In genomic region chr6:91237273-91237672, GRCm38 (mm10) we compare ENCODE assay signal across 26 mouse cellular contexts. TPM values are rescaled to one million over a fixed set of nuclear protein-coding genes. Genes with fewer than 3 reads are reported as not detected.
DNase-seq lines count a peak whose midpoint lies in the region; ATAC-seq lines count a peak whose summit lies in the region.
"Had no signal": no experiment of that assay in that cellular context is flagged by ENCODE, and none has a peak within 500 bp of the region (broad histone marks: within the 10 kb centered on the region; RNA-seq: fewer than 3 reads in every experiment).

No protein-coding gene starts in this region.

- intact Hi-C loops in left cerebral cortex, postnatal 10 days (cut with DNase I), result no loop called here

- no peaks in the 10 kb centered on the region for H3K36me3 ChIP-seq in hindbrain, embryonic 10.5 days
- H3K36me3 ChIP-seq in hindbrain, embryonic 13.5 days, result no peaks in the 10 kb centered on the region
- peaks cover 59% of the 10 kb centered on the region for H3K36me3 ChIP-seq in embryonic facial prominence, embryonic 13.5 days
- H3K36me3 ChIP-seq in limb, embryonic 12.5 days, result peaks cover 31% of the 10 kb centered on the region
- H3K36me3 ChIP-seq: lung, embryonic 15.5 days; midbrain, embryonic 12.5 days; neural tube, embryonic 12.5 days had no signal

- no peak for DNase-seq in hindbrain, embryonic 10.5 days (ENCODE audit: low spot score)
- no peak for DNase-seq in kidney, postnatal 14 days
- no peak for DNase-seq in kidney, adult 9 months
- no peak for DNase-seq in retina, postnatal 1 day
- no peak for DNase-seq in left cerebral cortex, postnatal 10 days (ENCODE audit: extremely low spot score in 1 of 2, low spot score in 2 of 2)
- DNase-seq: adrenal gland, adult 2 months; cerebellum, adult 2 months; cerebellum, postnatal 25 days; heart, postnatal 10 days; kidney, adult 18-20 months; lung, postnatal 36 days; right cerebral cortex, postnatal 14 days had no signal

- peak overlapping the region; percentile 65 for H3K27ac ChIP-seq in hindbrain, embryonic 10.5 days
- no peak overlapping the region for H3K27ac ChIP-seq in hindbrain, embryonic 13.5 days
- H3K27ac ChIP-seq in embryonic facial prominence, embryonic 13.5 days, result peak overlapping the region; percentile 91
- H3K27ac ChIP-seq in limb, embryonic 12.5 days, result peak overlapping the region; percentile 91
- H3K27ac ChIP-seq: heart, embryonic 13.5 days; lung, embryonic 15.5 days; midbrain, embryonic 12.5 days; neural tube, embryonic 12.5 days had no signal

- WGBS in hindbrain, embryonic 10.5 days, result 41% methylated on average over 2 of the region's 2 CpGs
- WGBS in hindbrain, embryonic 13.5 days, result 45% methylated on average over 2 of the region's 2 CpGs
- WGBS in embryonic facial prominence, embryonic 13.5 days, result 29% methylated on average over 2 of the region's 2 CpGs
- WGBS in limb, embryonic 12.5 days, result 36% methylated on average over 2 of the region's 2 CpGs

- H3K9me3 ChIP-seq in hindbrain, embryonic 10.5 days, result no peaks in the 10 kb centered on the region
- H3K9me3 ChIP-seq in hindbrain, embryonic 13.5 days, result no peaks in the 10 kb centered on the region
- no peaks in the 10 kb centered on the region for H3K9me3 ChIP-seq in embryonic facial prominence, embryonic 13.5 days
- H3K9me3 ChIP-seq in limb, embryonic 12.5 days, result no peaks in the 10 kb centered on the region
- H3K9me3 ChIP-seq: heart, embryonic 13.5 days; lung, embryonic 15.5 days; megakaryocyte, embryonic 14.5 days; midbrain, embryonic 12.5 days; neural tube, embryonic 12.5 days had no signal

- H3K4me1 ChIP-seq in hindbrain, embryonic 10.5 days (replicated peaks), result peaks cover 60% of the 10 kb centered on the region
- peaks cover 39% of the 10 kb centered on the region for H3K4me1 ChIP-seq in hindbrain, embryonic 13.5 days (replicated peaks)
- H3K4me1 ChIP-seq in embryonic facial prominence, embryonic 13.5 days, result peaks cover 83% of the 10 kb centered on the region
- peaks cover 43% of the 10 kb centered on the region for H3K4me1 ChIP-seq in limb, embryonic 12.5 days (replicated peaks)
- H3K4me1 ChIP-seq: lung, embryonic 15.5 days had no signal

- no peaks in the 10 kb centered on the region for H3K27me3 ChIP-seq in hindbrain, embryonic 10.5 days (ENCODE audit: insufficient read depth, poor library complexity, severe bottlenecking)
- H3K27me3 ChIP-seq in hindbrain, embryonic 13.5 days, result no peaks in the 10 kb centered on the region
- no peaks in the 10 kb centered on the region for H3K27me3 ChIP-seq in embryonic facial prominence, embryonic 13.5 days
- no peaks in the 10 kb centered on the region for H3K27me3 ChIP-seq in limb, embryonic 12.5 days
- H3K27me3 ChIP-seq: lung, embryonic 15.5 days; neural tube, embryonic 12.5 days had no signal

- no peak for ATAC-seq in hindbrain, embryonic 13.5 days (ENCODE audit: low FRiP score)
- no peak for ATAC-seq in embryonic facial prominence, embryonic 13.5 days (ENCODE audit: insufficient number of reproducible peaks, insufficient read depth, low FRiP score, low TSS enrichment, low read depth)
- no peak for ATAC-seq in limb, embryonic 12.5 days (ENCODE audit: insufficient number of reproducible peaks, insufficient read depth, low FRiP score, low TSS enrichment, low read depth)
- ATAC-seq: activated CD4-positive, CD25-positive, alpha-beta regulatory T cell, adult 4 months; forebrain, embryonic 16.5 days; hindbrain, embryonic 16.5 days had no signal

- no peak overlapping the region for H3K4me2 ChIP-seq in hindbrain, embryonic 13.5 days
- H3K4me2 ChIP-seq in embryonic facial prominence, embryonic 13.5 days, result no peak overlapping the region
- H3K4me2 ChIP-seq in limb, embryonic 12.5 days, result no peak overlapping the region
- H3K4me2 ChIP-seq: heart, embryonic 13.5 days; liver, embryonic 11.5 days; lung, embryonic 15.5 days; midbrain, embryonic 12.5 days; neural tube, embryonic 12.5 days had no signal

- no peak overlapping the region for H3K4me3 ChIP-seq in hindbrain, embryonic 10.5 days
- H3K4me3 ChIP-seq in hindbrain, embryonic 13.5 days, result no peak overlapping the region
- H3K4me3 ChIP-seq in embryonic facial prominence, embryonic 13.5 days, result no peak overlapping the region
- no peak overlapping the region for H3K4me3 ChIP-seq in limb, embryonic 12.5 days (replicated peaks)
- H3K4me3 ChIP-seq: heart, embryonic 13.5 days; lung, embryonic 15.5 days; megakaryocyte, embryonic 14.5 days; midbrain, embryonic 12.5 days; myocyte; neural tube, embryonic 12.5 days had no signal

- H3K9ac ChIP-seq in hindbrain, embryonic 13.5 days, result no peak overlapping the region
- no peak overlapping the region for H3K9ac ChIP-seq in embryonic facial prominence, embryonic 13.5 days
- no peak overlapping the region for H3K9ac ChIP-seq in limb, embryonic 12.5 days (replicated peaks)
- H3K9ac ChIP-seq: heart, embryonic 13.5 days; lung, embryonic 15.5 days; midbrain, embryonic 12.5 days; neural tube, embryonic 12.5 days had no signal

RNA-seq across cellular contexts. Expression of gene Fbln2, which starts 25.0 kb away (rescaled TPM):
- polyA plus RNA-seq in hindbrain, embryonic 10.5 days (2016; fragmentation: Nextera tagmentation; extraction: Ambion mirVana), result 28.5 and 32.2 TPM in 2 replicates
- 27.4 and 32.0 TPM in 2 replicates for polyA plus RNA-seq in hindbrain, embryonic 13.5 days (2015; fragmentation: Nextera tagmentation; extraction: Ambion mirVana)
- 298 and 344 TPM in 2 replicates for polyA plus RNA-seq in embryonic facial prominence, embryonic 13.5 days (2015; fragmentation: Nextera tagmentation; extraction: Ambion mirVana)
- polyA plus RNA-seq in limb, embryonic 12.5 days (2016; fragmentation: Nextera tagmentation; extraction: Ambion mirVana), result 126 and 129 TPM in 2 replicates
- 10 to 100 TPM in 1 of 2 experiments, 1 to 10 TPM in 1; 9.8 to 10.9 TPM for total RNA-seq in left cerebral cortex, postnatal 10 days (2021)
- total RNA-seq: hematopoietic stem cell, adult 5-6 weeks had no signal
